Mouse (Mus musculus) layer of hippocampus, adult 11-12 months (tissue): ENCODE measurements at regions not wholly inside any gene's neighbourhood (a gene's known extent, or its start where the extent isn't known, plus 50 kb on each side); places are given as distances from the start of the nearest gene placed in this dataset.

Experiments used
- DNase-seq: peaks from one replicate; pipeline ENCODE4 v3.0.0; 2022; ENCODE audit warnings: low spot score

- DNase-seq = no peak
Measured at GRCm38 (mm10) chr1:121842381-121843075, 274.7 kb upstream of the Ddx18 start.

- no peak for DNase-seq
Measured at GRCm38 (mm10) chr1:121833559-121833958, 265.8 kb upstream of the Ddx18 start.

- DNase-seq = peak; percentile 6
Measured at GRCm38 (mm10) chr1:121830242-121830641, 262.5 kb upstream of the Ddx18 start.

GRCm38 (mm10) chr1:121822950-121823349 lies 255.2 kb upstream of the Ddx18 start:
- DNase-seq = no peak

GRCm38 (mm10) chr1:121803338-121803737 lies 235.5 kb upstream of the Ddx18 start:
- DNase-seq = no peak

GRCm38 (mm10) chr1:121802476-121802875 lies 234.7 kb upstream of the Ddx18 start:
- DNase-seq = no peak

- peak; percentile 5 for DNase-seq
Measured at GRCm38 (mm10) chr1:121798502-121798901, 230.7 kb upstream of the Ddx18 start.

- no peak for DNase-seq
Measured at GRCm38 (mm10) chr1:121795024-121795786, 227.4 kb upstream of the Ddx18 start.

GRCm38 (mm10) chr1:121785631-121786030 lies 217.8 kb upstream of the Ddx18 start:
- no peak for DNase-seq

- no peak for DNase-seq
Measured at GRCm38 (mm10) chr1:121773988-121774387, 206.2 kb upstream of the Ddx18 start.

GRCm38 (mm10) chr1:121771444-121771843 lies 203.7 kb upstream of the Ddx18 start:
- DNase-seq = no peak

- no peak for DNase-seq
Measured at GRCm38 (mm10) chr1:121770936-121771335, 203.1 kb upstream of the Ddx18 start.

- no peak for DNase-seq
Measured at GRCm38 (mm10) chr1:121760086-121760485, 192.3 kb upstream of the Ddx18 start.

GRCm38 (mm10) chr1:121745181-121745580 lies 177.4 kb upstream of the Ddx18 start:
- DNase-seq = no peak

- no peak for DNase-seq
Measured at GRCm38 (mm10) chr1:121735113-121735719, 167.4 kb upstream of the Ddx18 start.

- no peak for DNase-seq
Measured at GRCm38 (mm10) chr1:121734456-121735112, 166.8 kb upstream of the Ddx18 start.

- DNase-seq = no peak
Measured at GRCm38 (mm10) chr1:121709317-121709860, 141.6 kb upstream of the Ddx18 start.

- no peak for DNase-seq
Measured at GRCm38 (mm10) chr1:121708301-121708700, 140.5 kb upstream of the Ddx18 start.

- no peak for DNase-seq
Measured at GRCm38 (mm10) chr1:121701826-121702225, 134.0 kb upstream of the Ddx18 start.

GRCm38 (mm10) chr1:121653901-121654300 lies 86.1 kb upstream of the Ddx18 start:
- no peak for DNase-seq

- no peak for DNase-seq
Measured at GRCm38 (mm10) chr1:121650071-121650470, 82.3 kb upstream of the Ddx18 start.

- no peak for DNase-seq
Measured at GRCm38 (mm10) chr1:121631466-121631865, 63.7 kb upstream of the Ddx18 start.
